Mouse (Mus musculus): Measurements from ENCODE around the gene Prim1.

DNA sequence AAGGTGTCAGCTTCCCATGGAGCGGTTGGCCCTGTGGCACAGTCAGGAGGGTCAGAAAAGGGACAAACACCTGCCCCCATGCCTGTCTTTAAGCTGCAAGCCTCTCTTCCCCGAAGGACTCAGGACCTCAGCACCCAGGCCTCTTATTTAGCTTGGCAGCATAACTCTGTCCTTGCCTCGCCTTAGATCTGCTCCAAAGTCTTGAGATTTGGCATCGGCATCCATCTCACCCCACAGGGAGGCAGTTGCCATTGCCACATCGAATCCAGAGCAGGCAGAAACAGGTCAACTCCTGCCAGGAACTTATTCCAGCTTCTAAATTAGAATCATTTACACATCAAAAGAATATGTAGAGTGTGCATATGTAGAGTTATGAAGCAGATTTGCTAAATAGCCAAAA is 30.3 kb upstream of the Prim1 start:
- TF ChIP-seq EP300 (IDR thresholded peaks at IDR 0.05; ENCODE audit: low read depth) = no peak
- no peak for TF ChIP-seq CTCF (IDR thresholded peaks at IDR 0.05; ENCODE audit: low read depth)

Measured in liver, embryonic 14.5 days (tissue).